Mouse (Mus musculus): ENCODE measurements at regions not wholly inside any gene's neighbourhood (a gene's known extent, or its start where the extent isn't known, plus 50 kb on each side); places are given as distances from the start of the nearest gene placed in this dataset.

DNA sequence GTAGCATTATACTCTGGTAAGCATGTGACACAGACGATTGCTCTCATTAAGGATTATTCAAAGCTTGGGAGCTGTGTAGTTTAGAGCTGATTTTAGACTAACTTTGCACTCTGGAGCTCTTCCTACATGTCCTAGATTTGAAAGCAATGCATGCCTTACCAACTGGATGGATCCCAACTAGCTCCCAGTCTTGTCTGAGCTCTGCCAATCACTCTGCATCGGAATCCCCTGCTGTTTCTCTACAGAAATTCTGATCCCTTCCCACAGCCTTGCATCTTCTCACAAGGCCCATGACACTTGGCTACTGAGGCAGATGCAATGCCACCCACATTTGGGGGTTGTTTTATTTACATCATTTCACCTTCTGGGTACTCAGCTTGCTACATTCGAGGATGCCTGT is 277.8 kb downstream of the Adgrg6 start:
- Histone ChIP-seq H3K4me3 (ENCODE audit: insufficient read depth, low read depth, low read length) (no peak overlapping the region), H3K36me3 (ENCODE audit: control insufficient read depth, insufficient read depth, low read length) (no peaks in the 10 kb centered on the region), H3K9ac (ENCODE audit: low read depth, low read length) (no peak overlapping the region), H3K79me2 (ENCODE audit: control insufficient read depth, insufficient read depth, low read length) (no peaks in the 10 kb centered on the region), H3K27ac (replicated peaks; ENCODE audit: insufficient read depth, low read depth, low read length) (no peak overlapping the region), H3K4me1 (ENCODE audit: control insufficient read depth, insufficient read depth, low read length) (no peaks in the 10 kb centered on the region), H3K27me3 (ENCODE audit: control insufficient read depth, insufficient read depth, low read length) (no peaks in the 10 kb centered on the region)
- 75% methylated on average over 3 of the region's 3 CpGs for WGBS
- no peak for DNase-seq (ENCODE audit: extremely low read depth, low read depth, low spot score)
- TF ChIP-seq POLR2A (IDR thresholded peaks at IDR 0.05; ENCODE audit: extremely low read depth, insufficient read depth, low read length) (no peak), CTCF (IDR thresholded peaks at IDR 0.05; ENCODE audit: low read depth, low read length) (no peak)

DNA sequence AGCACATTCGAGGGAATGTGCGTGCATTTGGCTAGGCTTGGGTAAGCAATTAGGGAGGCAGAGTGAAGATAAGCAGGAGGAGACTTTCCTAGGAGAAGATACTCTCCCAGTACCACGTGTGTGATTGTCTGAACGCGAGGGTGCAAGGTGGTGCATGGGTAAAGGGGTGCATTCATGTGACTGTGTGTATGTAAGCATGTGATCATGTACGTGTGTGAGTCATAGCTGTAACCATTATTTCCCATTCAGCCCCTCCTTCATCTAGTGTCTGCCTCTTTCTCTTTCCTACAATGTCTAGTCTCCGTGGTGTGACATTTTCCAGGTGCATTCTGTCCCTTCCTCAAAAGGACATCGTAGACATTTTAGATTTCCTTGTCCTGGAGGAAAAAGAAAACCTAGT is 273.8 kb downstream of the Hivep2 start:
- DNase-seq (ENCODE audit: extremely low read depth, low read depth, low spot score) = no peak
- WGBS = 78% methylated on average over 8 of the region's 8 CpGs
- H3K36me3 ChIP-seq (ENCODE audit: control insufficient read depth, insufficient read depth, low read length) = no peaks in the 10 kb centered on the region
- H3K27ac ChIP-seq (replicated peaks; ENCODE audit: insufficient read depth, low read depth, low read length) = no peak overlapping the region
- H3K27me3 ChIP-seq (ENCODE audit: control insufficient read depth, insufficient read depth, low read length) = no peaks in the 10 kb centered on the region
- no peak overlapping the region for H3K4me3 ChIP-seq (ENCODE audit: insufficient read depth, low read depth, low read length)
- H3K79me2 ChIP-seq (ENCODE audit: control insufficient read depth, insufficient read depth, low read length) = no peaks in the 10 kb centered on the region
- TF ChIP-seq POLR2A (IDR thresholded peaks at IDR 0.05; ENCODE audit: extremely low read depth, insufficient read depth, low read length) = no peak
- no peak for TF ChIP-seq CTCF (IDR thresholded peaks at IDR 0.05; ENCODE audit: low read depth, low read length)
- H3K9ac ChIP-seq (ENCODE audit: low read depth, low read length) = no peak overlapping the region
- H3K4me1 ChIP-seq (ENCODE audit: control insufficient read depth, insufficient read depth, low read length) = no peaks in the 10 kb centered on the region

DNA sequence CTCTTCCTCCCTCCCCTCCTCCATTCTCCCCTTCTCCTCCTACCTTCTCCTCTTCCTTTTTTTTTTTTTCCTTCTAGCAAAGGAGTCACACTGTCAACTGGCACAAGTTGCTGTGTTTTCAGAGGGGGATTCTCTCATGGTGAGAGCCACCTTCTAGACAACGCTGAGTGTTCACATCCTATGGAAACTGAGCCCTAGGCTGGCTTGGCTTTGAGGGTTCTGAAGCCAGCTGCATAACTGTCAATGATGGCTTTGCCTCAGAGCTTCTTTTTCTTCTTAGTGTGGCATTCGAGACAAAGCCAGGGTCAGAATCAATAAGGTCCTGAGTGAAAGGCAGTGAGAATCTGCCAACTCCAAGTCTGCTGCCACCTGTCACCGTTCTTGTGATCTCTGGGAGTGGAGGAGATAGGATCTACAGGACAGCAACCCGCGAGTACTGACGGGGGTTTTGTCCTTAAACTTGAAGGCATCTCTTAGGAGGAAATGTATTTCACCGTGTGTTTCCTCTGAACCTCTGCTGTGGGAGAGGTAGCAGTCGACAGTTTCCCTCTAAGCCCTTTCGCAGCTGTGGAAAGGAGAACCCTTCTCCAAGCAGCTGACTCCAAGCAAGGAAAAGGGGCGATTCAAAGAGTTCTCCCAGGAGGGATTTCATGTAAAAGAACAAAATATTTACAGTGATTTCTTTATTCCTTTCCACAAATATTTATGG is 269.2 kb downstream of the Hivep2 start:
- no peak for TF ChIP-seq POLR2A (IDR thresholded peaks at IDR 0.05; ENCODE audit: extremely low read depth, insufficient read depth, low read length)
- TF ChIP-seq CTCF (IDR thresholded peaks at IDR 0.05; ENCODE audit: low read depth, low read length) = no peak
- WGBS = 61% methylated on average over 10 of the region's 10 CpGs
- Histone ChIP-seq H3K4me3 (ENCODE audit: insufficient read depth, low read depth, low read length) (no peak overlapping the region), H3K79me2 (ENCODE audit: control insufficient read depth, insufficient read depth, low read length) (no peaks in the 10 kb centered on the region), H3K36me3 (ENCODE audit: control insufficient read depth, insufficient read depth, low read length) (no peaks in the 10 kb centered on the region), H3K27ac (replicated peaks; ENCODE audit: insufficient read depth, low read depth, low read length) (no peak overlapping the region), H3K27me3 (ENCODE audit: control insufficient read depth, insufficient read depth, low read length) (no peaks in the 10 kb centered on the region), H3K4me1 (ENCODE audit: control insufficient read depth, insufficient read depth, low read length) (no peaks in the 10 kb centered on the region), H3K9ac (ENCODE audit: low read depth, low read length) (no peak overlapping the region)
- DNase-seq (ENCODE audit: extremely low read depth, low read depth, low spot score) = no peak

DNA sequence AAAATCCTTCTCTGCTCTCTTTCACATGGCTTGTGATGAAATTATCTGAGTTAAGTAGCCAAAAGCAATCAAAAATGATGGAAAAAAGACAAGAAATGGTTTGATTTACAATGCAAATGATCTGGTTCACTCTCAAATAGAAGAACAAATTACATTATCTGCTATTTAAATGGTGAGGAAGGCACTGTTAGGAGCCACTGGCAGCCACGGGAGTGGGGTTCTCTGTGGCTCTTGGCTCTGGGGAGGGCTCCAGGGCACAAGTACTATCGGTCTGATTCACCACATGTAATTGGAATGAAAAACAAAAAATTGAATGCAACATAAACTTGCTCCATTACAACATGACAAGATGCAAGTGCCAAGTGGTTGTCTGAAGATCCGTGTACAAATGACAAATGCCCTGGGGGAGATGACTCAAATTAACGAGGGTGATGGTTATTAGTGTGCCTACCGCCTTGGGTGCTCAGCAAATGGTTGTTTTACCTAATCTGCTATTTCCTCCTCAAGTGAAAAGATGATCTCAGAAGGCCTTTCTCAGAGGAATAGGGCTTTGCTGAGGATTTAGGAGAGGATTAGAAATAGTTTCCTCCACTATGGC is 268.2 kb downstream of the Hivep2 start:
- Histone ChIP-seq H3K36me3 (ENCODE audit: control insufficient read depth, insufficient read depth, low read length) (no peaks in the 10 kb centered on the region), H3K4me3 (ENCODE audit: insufficient read depth, low read depth, low read length) (no peak overlapping the region), H3K9ac (ENCODE audit: low read depth, low read length) (no peak overlapping the region), H3K27ac (replicated peaks; ENCODE audit: insufficient read depth, low read depth, low read length) (no peak overlapping the region), H3K4me1 (ENCODE audit: control insufficient read depth, insufficient read depth, low read length) (no peaks in the 10 kb centered on the region), H3K27me3 (ENCODE audit: control insufficient read depth, insufficient read depth, low read length) (no peaks in the 10 kb centered on the region), H3K79me2 (ENCODE audit: control insufficient read depth, insufficient read depth, low read length) (no peaks in the 10 kb centered on the region)
- 66% methylated on average over 5 of the region's 5 CpGs for WGBS
- no peak for TF ChIP-seq POLR2A (IDR thresholded peaks at IDR 0.05; ENCODE audit: extremely low read depth, insufficient read depth, low read length)
- no peak for TF ChIP-seq CTCF (IDR thresholded peaks at IDR 0.05; ENCODE audit: low read depth, low read length)
- DNase-seq (ENCODE audit: extremely low read depth, low read depth, low spot score) = no peak

DNA sequence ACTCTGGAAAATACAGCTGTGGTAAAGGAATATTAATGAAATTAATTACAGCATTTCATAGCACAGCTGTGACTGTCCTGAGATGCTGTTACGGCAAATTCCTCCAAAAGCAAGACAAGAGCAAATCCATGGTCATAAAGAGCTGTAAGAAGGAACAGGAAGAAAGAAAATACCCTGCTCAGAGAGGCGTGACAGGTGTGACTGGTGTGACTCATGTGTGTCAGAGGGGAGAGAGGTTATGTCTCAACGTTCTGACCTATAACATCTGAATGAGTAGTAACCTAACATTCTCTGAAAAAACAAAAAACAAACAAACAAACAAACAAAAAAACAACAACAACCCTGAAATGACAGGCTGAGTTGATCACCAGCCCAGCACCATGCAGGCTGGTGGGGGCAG is 267.5 kb downstream of the Hivep2 start:
- Histone ChIP-seq H3K4me3 (ENCODE audit: insufficient read depth, low read depth, low read length) (no peak overlapping the region), H3K27ac (replicated peaks; ENCODE audit: insufficient read depth, low read depth, low read length) (no peak overlapping the region), H3K27me3 (ENCODE audit: control insufficient read depth, insufficient read depth, low read length) (no peaks in the 10 kb centered on the region), H3K36me3 (ENCODE audit: control insufficient read depth, insufficient read depth, low read length) (no peaks in the 10 kb centered on the region), H3K9ac (ENCODE audit: low read depth, low read length) (no peak overlapping the region), H3K79me2 (ENCODE audit: control insufficient read depth, insufficient read depth, low read length) (no peaks in the 10 kb centered on the region), H3K4me1 (ENCODE audit: control insufficient read depth, insufficient read depth, low read length) (no peaks in the 10 kb centered on the region)
- no peak for TF ChIP-seq CTCF (IDR thresholded peaks at IDR 0.05; ENCODE audit: low read depth, low read length)
- TF ChIP-seq POLR2A (IDR thresholded peaks at IDR 0.05; ENCODE audit: extremely low read depth, insufficient read depth, low read length) = no peak
- DNase-seq (ENCODE audit: extremely low read depth, low read depth, low spot score) = no peak
- 77% methylated on average over 3 of the region's 3 CpGs for WGBS

DNA sequence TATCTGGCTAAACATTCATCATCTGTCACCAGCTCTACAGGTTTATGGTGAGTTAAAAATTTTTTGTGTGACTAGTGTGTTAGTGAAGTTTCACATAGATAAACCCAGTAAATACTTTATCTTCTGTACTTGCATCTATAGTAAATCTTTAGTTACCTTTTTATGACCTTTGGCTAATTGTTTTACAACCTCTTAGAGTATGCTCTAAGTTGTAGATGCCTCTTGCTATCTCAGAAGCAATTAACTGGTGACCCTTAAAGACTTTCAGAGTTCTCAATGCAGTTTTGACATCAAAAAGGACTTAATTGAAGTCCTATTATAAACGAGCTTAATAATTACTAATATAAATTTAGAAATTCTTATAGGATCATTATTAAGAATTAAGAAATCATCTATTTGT is 265.6 kb downstream of the Hivep2 start:
- H3K27me3 ChIP-seq (ENCODE audit: control insufficient read depth, insufficient read depth, low read length) = no peaks in the 10 kb centered on the region
- H3K4me3 ChIP-seq (ENCODE audit: insufficient read depth, low read depth, low read length) = no peak overlapping the region
- DNase-seq (ENCODE audit: extremely low read depth, low read depth, low spot score) = no peak
- TF ChIP-seq POLR2A (IDR thresholded peaks at IDR 0.05; ENCODE audit: extremely low read depth, insufficient read depth, low read length) = no peak
- TF ChIP-seq CTCF (IDR thresholded peaks at IDR 0.05; ENCODE audit: low read depth, low read length) = no peak
- H3K4me1 ChIP-seq (ENCODE audit: control insufficient read depth, insufficient read depth, low read length) = no peaks in the 10 kb centered on the region
- H3K79me2 ChIP-seq (ENCODE audit: control insufficient read depth, insufficient read depth, low read length) = no peaks in the 10 kb centered on the region
- no peak overlapping the region for H3K27ac ChIP-seq (replicated peaks; ENCODE audit: insufficient read depth, low read depth, low read length)
- H3K9ac ChIP-seq (ENCODE audit: low read depth, low read length) = no peak overlapping the region
- no peaks in the 10 kb centered on the region for H3K36me3 ChIP-seq (ENCODE audit: control insufficient read depth, insufficient read depth, low read length)
- WGBS = 71% methylated on average over 1 of the region's 1 CpGs

All from liver, adult 2 months (tissue).